23 mouse cellular contexts compared by ENCODE assay signal in genomic region chr16:95718119-95718518, GRCm38 (mm10). TPM values are rescaled to one million over a fixed set of nuclear protein-coding genes. Genes with fewer than 3 reads are reported as not detected.
DNase-seq lines count a peak whose midpoint lies in the region; ATAC-seq and TF ChIP-seq lines count a peak whose summit lies in the region.
"Had no signal": no experiment of that assay in that cellular context is flagged by ENCODE, and none has a peak within 500 bp of the region (broad histone marks: within the 10 kb centered on the region; RNA-seq: fewer than 3 reads in every experiment).

No protein-coding gene starts in this region.

- TF ChIP-seq POLR2A in heart, adult 2 months (IDR thresholded peaks at IDR 0.05; ENCODE audit: insufficient read depth, low read depth, low read length) = no peak

- H3K4me1 ChIP-seq in heart, adult 2 months (ENCODE audit: control insufficient read depth, insufficient read depth, low read length) = peaks cover 2% of the 10 kb centered on the region
- no peaks in the 10 kb centered on the region for H3K4me1 ChIP-seq in stomach, postnatal 0 days (replicated peaks; ENCODE audit: control insufficient read depth, insufficient read depth)
- H3K4me1 ChIP-seq: embryonic facial prominence, embryonic 10.5 days; forebrain, embryonic 12.5 days; hindbrain, embryonic 15.5 days; lung, embryonic 15.5 days; midbrain, embryonic 12.5 days; neural tube, embryonic 12.5 days had no signal

- peak overlapping the region; percentile 36 for H3K27ac ChIP-seq in heart, adult 2 months
- 0 out of 2 replicates have a peak overlapping the region, but pooled peaks have one; percentile 13 for H3K27ac ChIP-seq in stomach, postnatal 0 days (replicated peaks)
- H3K27ac ChIP-seq: embryonic facial prominence, embryonic 10.5 days; forebrain, embryonic 12.5 days; hindbrain, embryonic 15.5 days; liver, embryonic 14.5 days; lung, embryonic 15.5 days; midbrain, embryonic 12.5 days; neural tube, embryonic 12.5 days had no signal

- DNase-seq in heart, adult 2 months = peak; percentile 19 to 53
- no peak for DNase-seq in heart, postnatal 14 days
- DNase-seq in right cerebral cortex, adult 18-20 months = peak; percentile 33
- no peak for DNase-seq in right cerebral cortex, postnatal 10 days (ENCODE audit: low spot score in 2 of 2)
- DNase-seq in adrenal gland, postnatal 25 days = peak; percentile 62
- no peak for DNase-seq in stomach, postnatal 0 days (ENCODE audit: low spot score)
- DNase-seq in gastrocnemius, adult 8-10 months (ENCODE audit: low spot score in 2 of 2) = no peak
- DNase-seq in urinary bladder, postnatal 4 days (ENCODE audit: low spot score in 2 of 2) = no peak
- DNase-seq: B cell, adult 2 months; cerebellum, adult 8-10 months; kidney, adult 11 months; kidney, postnatal 10 days; lung, postnatal 4 days; right cerebral cortex, postnatal 14 days; spleen, adult 18-20 months; thymus, adult 2 months had no signal

- no peak overlapping the region for H3K9ac ChIP-seq in heart, adult 2 months (ENCODE audit: low read depth, low read length)
- H3K9ac ChIP-seq in stomach, postnatal 0 days (ENCODE audit: low read length) = no peak overlapping the region
- H3K9ac ChIP-seq: forebrain, embryonic 12.5 days; hindbrain, embryonic 15.5 days; liver, embryonic 14.5 days; lung, embryonic 15.5 days; midbrain, embryonic 12.5 days; neural tube, embryonic 12.5 days had no signal

- TF ChIP-seq EP300 in heart, adult 2 months (IDR thresholded peaks at IDR 0.05; ENCODE audit: insufficient read depth, low read depth, low read length) = 0 out of 2 replicates have a peak, but pooled peaks have one; percentile 40
- no peak for TF ChIP-seq EP300 in stomach, postnatal 0 days (optimal IDR thresholded peaks at IDR 0.05)

- no peaks in the 10 kb centered on the region for H3K79me2 ChIP-seq in heart, adult 2 months (replicated peaks; ENCODE audit: control insufficient read depth, insufficient read depth, low read length)

- H3K27me3 ChIP-seq in heart, adult 2 months (ENCODE audit: control insufficient read depth, insufficient read depth, low read length) = no peaks in the 10 kb centered on the region
- no peaks in the 10 kb centered on the region for H3K27me3 ChIP-seq in stomach, postnatal 0 days (ENCODE audit: control insufficient read depth, insufficient read depth, low read length)
- H3K27me3 ChIP-seq: forebrain, embryonic 12.5 days; hindbrain, embryonic 15.5 days; lung, embryonic 15.5 days; midbrain, embryonic 12.5 days; neural tube, embryonic 12.5 days had no signal

- no peak for TF ChIP-seq CTCF in heart, adult 2 months (IDR thresholded peaks at IDR 0.05)
- TF ChIP-seq CTCF in stomach, postnatal 0 days (IDR thresholded peaks at IDR 0.05; ENCODE audit: low read depth) = no peak

- peaks cover 25% of the 10 kb centered on the region for H3K36me3 ChIP-seq in heart, adult 2 months (ENCODE audit: control insufficient read depth, insufficient read depth, low read length)
- H3K36me3 ChIP-seq in stomach, postnatal 0 days (ENCODE audit: control insufficient read depth, insufficient read depth, low read length) = peaks cover 69% of the 10 kb centered on the region

- H3K9me3 ChIP-seq in stomach, postnatal 0 days (ENCODE audit: control insufficient read depth, low read length) = no peaks in the 10 kb centered on the region
- H3K9me3 ChIP-seq: hindbrain, embryonic 15.5 days; lung, embryonic 15.5 days had no signal

- no peak for ATAC-seq in stomach, postnatal 0 days (ENCODE audit: low FRiP score, low TSS enrichment)

- intact Hi-C loops in heart, adult 2 months (cut with DNase I) = no loop called here
- intact Hi-C loops in heart, postnatal 14 days (cut with DNase I) = no loop called here

- H3K4me2 ChIP-seq in stomach, postnatal 0 days (replicated peaks; ENCODE audit: low read depth) = no peak overlapping the region
- H3K4me2 ChIP-seq: forebrain, embryonic 12.5 days; hindbrain, embryonic 15.5 days; lung, embryonic 15.5 days; midbrain, embryonic 12.5 days; neural tube, embryonic 12.5 days had no signal

- no peak overlapping the region for H3K4me3 ChIP-seq in heart, adult 2 months
- H3K4me3 ChIP-seq in stomach, postnatal 0 days (ENCODE audit: low read depth, low read length) = no peak overlapping the region
- H3K4me3 ChIP-seq: embryonic facial prominence, embryonic 10.5 days; forebrain, embryonic 12.5 days; hindbrain, embryonic 15.5 days; lung, embryonic 15.5 days; midbrain, embryonic 12.5 days; neural tube, embryonic 12.5 days had no signal

- 69% methylated on average over 4 of the region's 4 CpGs for WGBS in heart, adult 2 months
- 92% methylated on average over 4 of the region's 4 CpGs for WGBS in stomach, postnatal 0 days

RNA-seq across cellular contexts. Expression of gene Ets2, which starts 16.2 kb away (rescaled TPM):
- total RNA-seq in heart, adult 2 months (2021) = 10 to 100 TPM; 50.3 to 70.6 TPM
- polyA plus RNA-seq in heart, adult 2 months (2012; rRNA removed) = 47.2 and 60.5 TPM in 2 replicates
- total RNA-seq in heart, postnatal 14 days (2021) = 100 to 1,000 TPM in 1 of 2 experiments, 10 to 100 TPM in 1; 100.0 to 103 TPM
- total RNA-seq in adrenal gland, postnatal 25 days (2021) = 52.2 and 56.2 TPM in 2 replicates
- 35.1 and 38.1 TPM in 2 replicates for polyA plus RNA-seq in stomach, postnatal 0 days (2015; fragmentation: Nextera tagmentation; extraction: Ambion mirVana)
- total RNA-seq in gastrocnemius, adult 8-10 months (2022) = 10 to 100 TPM; 27.4 to 29.4 (median 27.5) TPM

Comparison
In these comparisons a context has a peak if more than half of its experiments do, and no peak if none do; other contexts are left out.
1. DNase-seq: peak in heart, adult 2 months (2 of 2), right cerebral cortex, adult 18-20 months (single experiment) and adrenal gland, postnatal 25 days (single experiment); none in heart, postnatal 14 days (0 of 2), right cerebral cortex, postnatal 10 days (0 of 2), stomach, postnatal 0 days (single experiment), gastrocnemius, adult 8-10 months (0 of 2) and urinary bladder, postnatal 4 days (0 of 2).